Mouse (Mus musculus) CD4-positive, CD25-positive, alpha-beta regulatory T cell, adult 2 months (primary cell): ENCODE measurements around the gene Tmem115.

Experiments
- DNase-seq: peaks from one replicate; pipeline ENCODE4 v3.0.0-alpha.2; 2012; ENCODE audit warnings: low read depth, low spot score

Tmem115 gene

DNA sequence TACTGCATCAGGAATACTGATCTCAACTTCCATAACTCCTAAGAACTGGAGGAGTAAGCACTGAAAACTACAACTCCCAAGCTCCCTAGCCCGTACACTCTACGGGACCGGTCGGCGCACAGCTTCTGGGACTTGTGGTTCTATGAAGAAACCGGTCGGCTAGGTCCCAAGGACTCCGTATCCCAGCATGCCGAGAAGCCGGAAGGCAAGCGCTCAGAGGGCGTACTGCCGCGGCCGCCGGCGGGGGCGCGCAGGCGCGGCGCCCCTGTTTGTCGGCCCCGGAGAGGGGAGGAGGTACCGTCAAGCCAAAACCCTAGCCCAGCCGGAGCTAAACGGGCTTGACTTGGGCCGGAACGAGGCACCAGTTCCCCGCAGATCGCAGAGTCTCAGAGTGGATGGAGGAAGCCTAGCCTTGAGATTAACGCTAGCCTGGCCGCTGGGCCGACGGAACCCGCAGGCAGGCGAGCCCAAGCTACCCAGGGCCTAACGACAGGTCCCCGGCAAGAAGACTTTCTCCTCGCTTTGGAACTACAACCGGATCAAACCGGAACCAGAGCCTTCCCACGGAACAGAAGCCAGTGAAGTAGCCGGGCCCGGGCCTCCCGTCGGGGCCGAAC, at the start of gene Tmem115:
Tmem115 (plus strand) TSS at position 155 of the 617 bp plus-strand sequence.
- peak; percentile 94 for DNase-seq

DNA sequence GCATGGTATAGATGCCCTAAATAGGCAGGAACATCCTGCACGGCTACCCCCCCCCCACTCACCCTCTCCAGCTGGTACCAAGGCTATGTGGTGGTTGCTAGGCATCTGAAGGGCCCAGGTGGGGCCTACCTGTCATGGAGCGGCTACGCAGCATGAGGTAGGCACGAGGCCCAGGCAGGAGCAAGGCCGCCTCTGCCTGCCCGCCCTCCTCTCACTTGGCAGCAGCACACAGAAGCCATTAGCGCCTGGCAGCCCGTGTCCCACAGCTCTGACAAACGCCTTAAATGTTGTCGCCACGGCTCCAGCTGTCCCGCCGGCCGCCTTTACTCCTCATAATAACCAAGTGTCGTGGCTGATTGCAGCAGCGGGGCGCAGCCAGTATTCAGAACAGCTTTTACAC, 49.4 kb upstream of the Tmem115 start:
- DNase-seq: no peak

DNA sequence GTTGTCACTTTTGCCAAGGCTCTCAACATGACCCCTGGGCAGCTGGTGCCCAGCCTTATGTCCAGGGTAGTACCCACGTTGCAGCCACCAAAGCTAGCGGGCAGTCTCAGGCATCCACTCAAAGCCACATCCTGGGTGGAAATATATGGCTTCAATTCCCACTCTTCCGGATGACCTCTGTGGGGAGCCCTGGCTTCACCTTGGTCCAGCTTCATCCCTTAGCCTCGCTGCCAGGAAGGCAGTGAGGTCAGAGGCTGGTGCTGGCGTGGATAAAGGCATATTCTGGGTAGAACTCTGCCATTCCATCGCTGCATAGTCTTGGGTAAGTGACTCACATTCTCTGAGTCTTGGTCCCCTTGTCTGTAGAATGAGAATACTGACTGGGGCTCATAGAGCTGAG, 49.0 kb upstream of the Tmem115 start:
- DNase-seq: no peak

DNA sequence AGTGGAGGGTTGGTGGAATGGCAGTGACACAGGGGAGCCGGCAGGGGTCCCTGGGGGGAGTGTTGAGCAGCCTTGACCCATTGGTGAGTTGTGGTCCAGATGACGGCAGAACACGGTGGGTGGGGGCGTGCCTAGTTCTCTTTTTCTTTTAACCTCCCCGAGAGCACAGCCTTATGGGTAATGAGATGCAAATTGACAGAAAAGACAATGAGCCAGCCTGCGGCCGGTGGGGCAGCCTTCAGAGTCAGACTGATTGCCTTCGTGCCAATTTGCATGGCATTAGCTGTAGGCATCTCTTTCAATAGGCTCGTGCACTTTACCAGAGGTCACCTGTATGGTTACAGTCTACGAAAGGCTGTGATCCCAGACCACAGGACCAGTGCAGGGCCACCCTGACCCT, 47.7 kb upstream of the Tmem115 start:
- no peak for DNase-seq

DNA sequence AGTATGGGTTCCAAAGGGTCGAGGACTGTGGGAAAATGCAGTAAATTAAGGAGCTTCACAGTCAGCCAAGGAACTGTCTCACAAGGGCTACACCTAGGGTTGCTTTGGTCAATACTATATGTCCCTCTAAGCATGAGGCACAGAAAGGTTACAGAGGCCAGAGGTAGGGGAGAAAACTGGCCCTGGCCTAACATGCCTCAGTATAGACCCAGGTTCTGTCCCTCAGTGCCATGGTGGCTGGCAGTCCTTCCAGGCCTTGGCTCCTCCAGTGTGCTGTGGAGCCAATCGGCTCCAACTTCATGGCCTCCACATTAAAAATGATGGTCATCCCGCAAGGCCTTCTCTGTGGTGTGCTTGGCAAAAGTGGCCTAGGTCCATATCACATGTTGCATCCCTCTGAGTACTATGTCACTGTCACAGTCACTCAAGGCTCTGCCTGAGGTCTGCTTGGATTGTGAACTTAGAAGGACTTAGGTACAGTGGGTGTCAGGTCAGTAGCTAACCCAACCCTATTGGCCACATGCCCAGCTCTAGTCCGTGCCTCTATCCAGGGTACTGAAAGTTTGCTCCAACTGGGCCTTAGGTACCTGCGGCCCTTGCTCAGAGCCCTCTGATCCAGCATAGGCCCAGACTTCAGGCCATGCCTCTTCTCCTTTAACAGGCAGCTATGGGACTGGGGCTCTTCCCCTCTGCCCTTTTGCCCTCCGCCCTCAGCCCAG, 47.1 kb upstream of the Tmem115 start:
- DNase-seq: no peak

DNA sequence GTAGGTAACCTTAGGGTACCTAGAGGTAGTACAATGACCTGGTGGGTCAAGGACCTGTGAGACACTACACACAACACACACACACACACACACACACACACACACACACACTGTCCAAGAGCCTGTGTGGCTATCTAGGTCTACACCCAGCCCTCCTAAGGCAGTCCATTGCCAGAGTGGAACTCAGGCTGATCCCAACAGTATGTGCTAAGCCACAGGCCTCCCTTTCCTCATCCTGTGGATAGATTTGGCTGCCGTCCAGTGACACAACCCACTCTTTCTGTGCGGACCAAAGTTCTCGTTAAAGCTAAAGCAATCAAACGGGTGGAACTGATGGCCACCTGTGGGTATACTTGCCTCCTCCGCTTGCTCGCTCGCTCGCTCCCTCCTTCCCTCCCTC, 43.6 kb upstream of the Tmem115 start:
- no peak for DNase-seq

DNA sequence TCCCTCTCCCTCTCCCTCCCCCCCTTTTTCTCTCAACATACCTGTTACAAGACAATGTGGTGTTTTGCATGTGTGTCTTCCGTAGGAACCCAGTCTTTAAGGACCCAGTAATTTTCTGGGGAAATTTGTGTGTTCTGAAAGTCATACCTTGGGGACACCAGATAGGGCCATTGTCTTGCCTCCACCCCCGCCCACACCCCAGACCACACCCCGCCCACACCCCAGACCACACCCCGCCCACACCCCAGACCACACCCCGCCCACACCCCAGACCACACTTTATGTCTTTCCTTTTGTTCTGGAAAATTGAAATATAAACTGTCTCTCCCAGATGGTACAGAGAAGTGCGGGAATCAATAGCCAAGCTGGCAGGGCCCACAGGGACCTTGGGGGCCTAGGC, 43.1 kb upstream of the Tmem115 start:
- no peak for DNase-seq

DNA sequence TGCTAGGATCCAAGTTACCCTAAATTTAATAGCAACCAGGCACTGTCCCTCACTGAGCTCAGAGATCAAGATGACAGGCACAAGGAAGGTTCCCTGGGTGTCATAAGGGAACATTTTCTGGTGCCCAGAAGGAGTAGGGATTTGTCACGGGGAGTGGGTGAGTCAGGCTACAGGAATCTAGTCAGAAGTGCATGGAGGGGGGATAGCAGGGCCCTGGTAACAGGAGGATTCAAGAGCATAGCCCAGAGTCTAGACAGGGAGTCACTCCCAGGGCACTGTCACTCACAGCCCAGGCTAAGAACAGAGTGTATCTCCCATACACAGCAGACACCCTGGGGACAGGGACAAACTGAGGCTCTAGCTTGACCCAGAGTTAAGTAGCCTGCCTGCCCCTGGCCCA, 40.2 kb upstream of the Tmem115 start:
- DNase-seq: no peak

DNA sequence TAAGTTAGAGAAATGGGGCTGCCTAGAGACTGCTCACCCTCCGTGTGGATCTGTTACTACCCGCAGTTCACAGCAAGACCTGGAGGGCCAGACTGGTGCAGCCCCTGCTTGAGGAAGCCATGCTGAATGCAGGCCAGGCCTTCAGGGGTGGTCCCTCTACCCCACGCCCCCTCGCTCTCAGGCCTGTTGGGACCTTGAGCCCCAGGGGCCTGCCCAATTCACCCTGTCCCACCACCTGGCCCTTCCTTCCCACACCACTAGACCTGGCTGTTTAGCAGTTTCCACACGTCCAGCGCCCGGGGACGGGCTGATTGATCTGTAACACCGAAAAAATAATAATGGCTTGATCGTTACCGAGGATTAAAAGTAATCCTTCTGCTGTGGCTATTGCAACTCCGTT, 39.5 kb upstream of the Tmem115 start:
- no peak for DNase-seq

DNA sequence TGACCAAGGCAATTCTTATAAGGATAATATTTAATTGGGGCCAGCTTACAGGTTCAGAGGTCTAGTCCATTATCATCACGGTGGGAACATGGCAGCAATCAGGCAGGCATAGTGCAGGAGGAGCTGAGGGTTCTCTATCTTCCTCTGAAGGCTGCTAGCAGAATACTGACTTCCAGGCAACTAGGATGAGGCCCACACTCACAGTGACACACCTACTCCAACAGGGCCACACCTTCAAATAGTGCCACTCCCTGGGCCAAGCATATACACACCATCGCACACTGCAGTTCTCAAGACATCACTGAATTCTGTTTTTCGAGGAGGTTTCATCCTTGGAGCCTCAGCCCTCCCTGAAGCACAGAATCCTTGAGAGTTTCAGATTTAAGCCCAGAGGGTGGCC, 37.4 kb upstream of the Tmem115 start:
- DNase-seq: no peak

DNA sequence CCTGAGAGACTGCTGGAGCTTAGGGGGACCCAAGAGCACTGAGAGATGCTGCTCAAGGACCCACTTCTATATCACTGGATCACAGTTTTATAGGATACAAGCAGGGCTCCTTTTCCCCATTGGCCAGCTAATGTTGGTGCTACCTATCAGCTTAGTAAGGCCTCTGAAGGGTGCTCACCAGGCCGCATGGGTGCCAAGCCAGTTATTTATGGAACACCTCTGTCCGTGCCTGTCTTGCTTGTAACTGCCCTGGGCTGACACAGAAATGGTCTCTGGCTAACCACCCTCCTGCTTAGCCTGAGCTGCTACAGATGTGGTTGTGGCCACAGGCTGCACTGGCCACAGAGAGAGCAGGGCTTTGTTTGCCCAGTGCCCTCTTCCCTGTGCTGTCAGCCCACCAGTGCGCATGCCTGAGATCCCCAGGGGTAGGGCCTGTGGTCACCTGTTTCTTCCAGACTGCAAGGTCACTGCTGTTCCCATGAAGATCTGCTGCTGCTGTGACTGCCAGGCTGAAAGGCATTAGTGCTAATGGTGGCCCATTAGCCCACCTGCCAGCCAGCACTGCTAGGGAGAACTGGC, 32.9 kb upstream of the Tmem115 start:
- no peak for DNase-seq

DNA sequence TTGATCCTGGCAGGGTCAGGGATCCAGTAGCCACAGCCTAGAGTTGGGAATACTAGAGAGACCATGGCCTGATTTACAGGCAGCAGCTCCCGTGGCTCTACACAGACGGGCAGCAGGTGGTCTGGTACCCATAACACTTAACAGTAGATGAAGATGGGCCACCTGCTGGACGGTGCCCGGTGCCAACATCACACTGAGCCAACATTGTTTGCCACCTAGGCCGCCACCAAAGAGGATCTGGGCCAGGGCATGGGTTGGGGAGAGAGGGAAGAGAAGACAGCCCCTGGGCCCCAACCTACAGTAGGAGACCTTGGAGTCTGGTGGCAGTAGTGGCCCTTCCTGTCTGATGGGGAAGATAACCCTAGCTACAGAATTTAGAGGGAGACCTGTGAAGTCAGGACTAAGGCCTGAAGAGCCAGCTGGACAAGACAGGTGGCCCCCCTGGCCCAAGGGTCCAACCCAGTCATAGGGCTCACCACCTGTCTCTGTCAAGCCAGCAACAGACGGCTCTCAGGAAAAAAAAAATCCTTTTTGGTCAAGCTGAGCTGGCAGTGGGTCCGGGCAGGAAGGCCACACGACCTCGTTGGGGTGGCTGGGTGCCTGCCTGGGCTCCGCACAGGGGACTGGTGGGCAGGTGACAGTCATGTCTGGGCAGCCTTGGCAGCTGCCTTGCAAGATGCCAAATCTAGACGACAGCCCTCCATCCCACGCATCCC, 31.5 kb upstream of the Tmem115 start:
- DNase-seq: no peak

DNA sequence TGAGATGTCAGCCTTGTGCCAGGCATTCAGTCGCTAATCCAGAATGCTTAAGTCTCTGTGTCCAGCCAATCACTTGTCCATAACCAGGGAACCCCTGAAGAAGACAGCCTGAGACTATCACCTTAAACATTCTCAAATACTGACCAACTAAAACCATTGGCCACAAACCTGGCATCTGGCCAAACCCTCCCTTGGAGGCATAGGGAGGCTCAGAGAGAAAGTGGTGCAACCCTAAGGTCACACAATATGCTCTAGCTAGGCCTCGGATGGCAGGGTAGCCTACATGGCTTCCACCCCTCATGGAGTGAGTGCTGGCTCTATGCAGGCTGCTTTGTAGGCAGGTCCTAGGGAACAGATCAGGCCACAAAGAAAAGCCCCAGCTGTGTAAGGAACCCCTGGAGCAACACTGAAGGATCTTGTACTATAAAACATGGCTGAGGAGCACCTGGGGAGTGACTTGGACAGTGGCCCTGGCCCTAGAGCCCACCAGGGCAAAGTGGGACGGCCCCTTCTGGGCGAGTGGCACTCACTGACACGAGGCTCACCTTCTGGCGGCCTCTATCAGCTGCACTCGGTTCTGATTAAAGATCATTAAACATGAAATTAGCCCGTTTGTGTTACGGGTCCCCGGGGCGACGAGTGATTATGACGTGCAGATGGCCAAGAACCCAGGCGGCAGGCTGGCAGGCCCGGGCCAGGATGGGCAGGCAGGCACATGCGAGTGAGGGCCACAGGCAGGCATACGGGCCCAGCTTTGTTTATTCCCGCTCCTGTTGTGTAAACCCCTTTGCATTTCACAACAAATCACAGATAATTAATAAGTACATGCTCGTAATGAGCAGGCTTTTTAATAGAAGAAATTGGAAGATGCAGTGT, 28.8 kb upstream of the Tmem115 start:
- DNase-seq: no peak

DNA sequence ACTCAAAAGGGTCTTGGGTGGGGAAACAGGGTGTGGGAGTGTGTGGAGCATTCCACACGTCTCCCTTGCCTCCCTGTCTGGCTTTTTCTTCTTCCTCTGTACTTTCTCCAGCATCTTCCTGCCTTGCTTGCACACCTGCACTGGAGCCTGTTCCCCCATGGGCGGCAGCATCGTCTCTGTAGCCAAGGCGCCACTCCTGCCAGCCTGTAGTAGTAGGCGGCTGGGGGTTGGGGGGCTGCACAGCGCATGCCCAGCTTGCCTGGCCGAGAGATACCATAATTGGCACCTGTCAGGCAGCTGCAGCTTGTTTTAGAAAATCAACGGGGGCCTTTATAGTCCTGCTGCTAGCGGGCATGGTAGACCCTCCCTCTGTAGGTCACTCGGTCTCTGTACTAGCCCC, 25.5 kb upstream of the Tmem115 start:
- no peak for DNase-seq

DNA sequence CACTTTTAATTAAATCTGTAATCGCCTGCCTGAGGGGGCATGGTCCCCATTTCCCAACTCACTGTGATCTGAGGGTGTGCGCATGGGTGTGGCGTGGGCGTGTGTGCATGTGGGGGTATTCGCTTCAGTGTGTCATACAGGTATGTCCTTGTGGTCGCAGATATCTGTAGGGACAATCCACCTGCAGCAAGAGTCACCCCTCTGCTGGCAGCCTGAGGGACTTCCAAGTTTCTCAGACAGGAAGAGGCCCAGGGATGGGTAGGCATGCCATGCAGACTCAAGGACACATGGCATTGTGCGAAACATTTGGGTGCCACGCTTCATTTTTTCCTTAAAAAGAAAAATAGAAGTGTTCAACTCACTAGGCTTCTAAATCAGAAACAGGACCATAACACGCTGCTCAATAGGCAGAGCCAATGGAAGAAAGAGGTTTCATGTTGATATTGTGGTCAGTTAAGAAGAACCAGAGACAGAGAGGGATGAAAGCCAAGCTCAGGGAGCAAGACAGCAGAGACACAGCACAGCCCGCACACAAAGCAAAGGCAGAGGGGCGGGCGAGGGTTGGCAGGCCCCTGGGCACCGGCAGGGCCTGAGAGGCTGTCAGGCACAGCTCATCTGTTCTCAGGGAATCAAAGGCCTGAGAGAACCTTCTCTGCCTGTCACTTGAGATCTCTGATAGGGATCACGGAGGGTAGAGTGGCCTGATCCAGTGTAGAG, 23.2 kb upstream of the Tmem115 start:
- no peak for DNase-seq

DNA sequence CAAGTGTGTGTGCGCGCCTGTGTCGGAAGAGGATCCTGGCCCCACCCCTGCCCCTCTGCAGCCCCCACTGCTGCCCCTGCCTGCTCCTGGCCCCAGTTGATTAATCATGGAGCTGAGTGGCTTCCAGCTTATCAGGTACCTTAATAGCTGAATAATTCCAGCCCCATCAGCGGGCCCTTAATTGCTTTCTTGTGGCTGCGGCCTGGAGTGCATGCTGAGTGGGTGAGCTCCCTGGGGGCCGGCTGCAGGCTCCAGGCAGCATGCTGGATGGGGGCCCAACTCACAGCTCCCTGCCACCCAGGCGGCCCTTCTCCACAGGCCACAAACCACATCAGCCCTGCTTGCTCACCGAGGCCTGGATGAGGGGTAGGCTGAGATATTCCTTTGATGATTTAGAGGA, 22.3 kb upstream of the Tmem115 start:
- no peak for DNase-seq

DNA sequence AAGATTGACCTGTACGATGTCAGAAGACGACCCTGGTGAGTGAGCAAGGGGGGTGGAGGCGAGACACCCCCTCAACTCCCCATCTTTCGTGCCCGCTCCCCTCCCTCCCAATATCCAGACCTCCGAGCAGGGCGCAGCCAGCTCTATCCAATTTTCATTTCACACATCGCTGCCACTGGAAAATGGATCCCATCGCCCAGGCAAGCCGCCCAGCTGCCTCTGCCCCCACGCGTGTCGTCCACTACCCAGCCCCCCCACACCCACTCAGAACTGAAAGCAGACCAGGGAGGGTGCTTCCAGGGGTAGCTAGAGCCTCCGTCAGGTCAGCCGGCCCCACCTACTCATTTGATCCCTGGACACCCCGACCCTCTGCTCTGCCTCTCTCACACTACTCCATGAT, 21.4 kb upstream of the Tmem115 start:
- no peak for DNase-seq

DNA sequence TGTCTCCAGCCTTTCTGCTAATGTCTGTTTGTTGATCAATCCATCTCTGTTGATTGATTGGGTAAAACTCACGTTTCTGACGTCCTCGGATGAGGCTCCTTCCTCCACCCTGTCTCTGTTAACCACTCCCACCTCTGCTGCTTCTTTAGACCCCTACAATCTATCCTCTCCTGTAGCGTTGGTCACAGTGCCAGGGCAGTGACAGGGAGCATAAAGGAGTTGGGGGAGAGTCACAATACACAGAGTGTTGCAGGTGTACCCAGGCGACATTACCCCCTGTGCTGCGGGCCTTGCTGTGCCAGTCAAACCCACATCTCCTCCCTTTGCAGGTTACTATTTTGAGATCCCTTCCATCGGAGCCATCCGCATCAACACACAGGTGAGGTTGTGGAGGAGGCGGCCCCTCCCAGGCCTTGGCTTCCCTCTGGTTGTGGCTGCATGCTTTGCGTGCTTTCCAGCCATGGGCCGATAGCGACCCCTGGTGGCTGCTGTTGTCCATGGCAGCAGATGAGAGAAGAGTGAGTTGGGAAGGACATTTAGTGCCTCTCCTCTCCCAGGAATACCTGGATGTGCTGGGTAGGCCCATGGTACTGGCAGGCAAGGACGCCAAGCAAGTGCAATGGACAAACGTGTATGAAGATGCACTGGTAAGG, 19.3 kb upstream of the Tmem115 start:
- DNase-seq: peak; percentile 88

DNA sequence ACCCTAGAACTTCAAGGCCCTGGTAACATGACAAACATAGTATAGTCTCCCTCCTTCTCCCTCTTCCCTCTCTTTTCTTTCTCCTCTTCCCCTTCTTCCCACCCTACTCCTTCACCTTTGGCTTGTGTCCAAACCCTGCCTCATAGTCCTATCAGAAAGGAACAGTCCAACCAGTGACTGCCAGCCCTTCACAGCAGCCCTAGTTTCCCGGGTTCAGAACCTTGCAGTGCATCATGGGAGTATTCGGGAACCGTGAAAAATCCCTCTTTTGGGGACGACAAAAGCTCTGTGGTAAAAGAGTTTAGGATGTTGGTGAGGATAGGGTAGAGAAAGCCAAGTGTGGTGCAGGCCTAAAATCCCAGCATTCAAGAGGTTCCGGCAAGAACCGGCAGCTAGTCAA, 13.4 kb upstream of the Tmem115 start:
- no peak for DNase-seq

DNA sequence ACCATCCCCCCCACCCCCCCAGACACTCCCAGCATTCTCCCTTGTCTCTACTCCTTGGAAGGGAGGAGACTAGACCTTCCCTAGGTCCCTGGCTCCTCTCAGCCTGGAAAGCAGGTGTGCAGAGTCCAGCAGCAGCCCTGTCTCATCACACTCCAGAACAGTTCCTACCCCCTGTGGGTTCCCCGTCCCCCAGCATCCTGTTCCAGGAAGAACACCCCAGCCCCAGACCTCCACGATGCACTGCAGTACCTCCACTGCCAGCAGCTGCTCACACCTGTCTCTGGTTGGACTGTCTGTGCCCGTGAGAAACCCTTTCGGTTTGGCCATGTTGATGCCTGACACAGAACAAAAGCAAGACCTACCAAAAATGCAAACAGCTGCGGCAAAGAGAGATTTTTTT, 12.6 kb upstream of the Tmem115 start:
- DNase-seq: peak; percentile 47
